Mouse (Mus musculus) left cerebral cortex, adult 9 months (tissue): ENCODE measurements around the gene Serpina3c.

Source experiments
- DNase-seq, 2 experiments: peaks; one replicate each; pipeline ENCODE4 v3.0.0; 2022; ENCODE audit warnings: low spot score in 2 of 2

The Serpina3c gene

GRCm38 (mm10) chr12:104153656-104154055, at the start of gene Serpina3c:
Serpina3c (minus strand) TSS chr12:104153870.
- DNase-seq = no peak

GRCm38 (mm10) chr12:104190852-104191251, 37.2 kb upstream of the Serpina3c start:
- DNase-seq = no peak

GRCm38 (mm10) chr12:104189246-104189645, 35.6 kb upstream of the Serpina3c start:
- no peak for DNase-seq

- peak; percentile 10 to 20 for DNase-seq
Observed at GRCm38 (mm10) chr12:104186041-104186581, 32.4 kb upstream of the Serpina3c start.

GRCm38 (mm10) chr12:104185046-104185445, 31.4 kb upstream of the Serpina3c start:
- DNase-seq = no peak

GRCm38 (mm10) chr12:104178987-104179386, 25.3 kb upstream of the Serpina3c start:
- DNase-seq = no peak

GRCm38 (mm10) chr12:104178577-104178976, 24.9 kb upstream of the Serpina3c start:
- DNase-seq = no peak

GRCm38 (mm10) chr12:104175636-104176035, 22.0 kb upstream of the Serpina3c start:
- no peak for DNase-seq

- DNase-seq = no peak
Observed at GRCm38 (mm10) chr12:104174747-104175146, 21.1 kb upstream of the Serpina3c start.

GRCm38 (mm10) chr12:104153041-104153645, 527 bp downstream of the Serpina3c start:
- no peak for DNase-seq

- no peak for DNase-seq
Observed at GRCm38 (mm10) chr12:104151989-104152388, 1.7 kb downstream of the Serpina3c start.

- no peak for DNase-seq
Observed at GRCm38 (mm10) chr12:104145571-104145970, 8.1 kb downstream of the Serpina3c start.

- DNase-seq = no peak
Observed at GRCm38 (mm10) chr12:104143286-104143685, 10.4 kb downstream of the Serpina3c start.

- no peak for DNase-seq
Observed at GRCm38 (mm10) chr12:104142427-104142826, 11.2 kb downstream of the Serpina3c start.

- DNase-seq = no peak
Observed at GRCm38 (mm10) chr12:104141506-104141905, 12.2 kb downstream of the Serpina3c start.

GRCm38 (mm10) chr12:104140543-104141103, 13.0 kb downstream of the Serpina3c start:
- DNase-seq = no peak

- no peak for DNase-seq
Observed at GRCm38 (mm10) chr12:104138216-104138615, 15.5 kb downstream of the Serpina3c start.

- no peak for DNase-seq
Observed at GRCm38 (mm10) chr12:104131041-104131440, 22.6 kb downstream of the Serpina3c start.

- no peak for DNase-seq
Observed at GRCm38 (mm10) chr12:104127696-104128095, 26.0 kb downstream of the Serpina3c start, which contains the start of gene Serpina3b. Serpina3b (plus strand) TSS chr12:104127996.

GRCm38 (mm10) chr12:104125021-104125560, 28.6 kb downstream of the Serpina3c start:
- DNase-seq = no peak

- DNase-seq = no peak
Observed at GRCm38 (mm10) chr12:104123996-104124395, 29.7 kb downstream of the Serpina3c start.

- no peak for DNase-seq
Observed at GRCm38 (mm10) chr12:104123097-104123496, 30.6 kb downstream of the Serpina3c start.
